Comparison of ENCODE assay signal across 13 mouse cellular contexts in genomic region chr8:103881146-103881486, GRCm38 (mm10).
DNase-seq lines count a peak whose midpoint lies in the region; ATAC-seq and TF ChIP-seq lines count a peak whose summit lies in the region.
"Had no signal": no experiment of that assay in that cellular context is flagged by ENCODE, and none has a peak within 500 bp of the region (broad histone marks: within the 10 kb centered on the region; RNA-seq: fewer than 3 reads in every experiment).

No protein-coding gene starts in this region.

- H3K27me3 ChIP-seq in forebrain, embryonic 14.5 days (replicated peaks; ENCODE audit: control insufficient read depth, insufficient read depth, low read length): no peaks in the 10 kb centered on the region
- no peaks in the 10 kb centered on the region for H3K27me3 ChIP-seq in forebrain, embryonic 11.5 days (ENCODE audit: control insufficient read depth, insufficient read depth, low read length)
- no peaks in the 10 kb centered on the region for H3K27me3 ChIP-seq in kidney, embryonic 16.5 days (ENCODE audit: insufficient read depth, low read length)
- no peaks in the 10 kb centered on the region for H3K27me3 ChIP-seq in lung, embryonic 14.5 days (ENCODE audit: insufficient read depth, low read length)
- H3K27me3 ChIP-seq: stomach, embryonic 15.5 days had no signal

- H3K9me3 ChIP-seq in forebrain, embryonic 14.5 days (replicated peaks; ENCODE audit: control insufficient read depth, low read length): no peaks in the 10 kb centered on the region
- no peaks in the 10 kb centered on the region for H3K9me3 ChIP-seq in forebrain, embryonic 11.5 days (ENCODE audit: control insufficient read depth, low read length)
- no peaks in the 10 kb centered on the region for H3K9me3 ChIP-seq in kidney, embryonic 16.5 days (ENCODE audit: low read length)
- H3K9me3 ChIP-seq in lung, embryonic 14.5 days (ENCODE audit: low read depth, low read length): no peaks in the 10 kb centered on the region
- H3K9me3 ChIP-seq: stomach, embryonic 15.5 days had no signal

- H3K9ac ChIP-seq in forebrain, embryonic 14.5 days (ENCODE audit: low read length): no peak overlapping the region
- H3K9ac ChIP-seq in forebrain, embryonic 11.5 days (ENCODE audit: low read length): no peak overlapping the region
- H3K9ac ChIP-seq in kidney, embryonic 16.5 days (replicated peaks; ENCODE audit: low read length): no peak overlapping the region
- no peak overlapping the region for H3K9ac ChIP-seq in lung, embryonic 14.5 days
- H3K9ac ChIP-seq: stomach, embryonic 15.5 days had no signal

- DNase-seq in forebrain, embryonic 14.5 days (ENCODE audit: low spot score): peak; percentile 45
- DNase-seq in forebrain, embryonic 11.5 days (ENCODE audit: low spot score): no peak
- DNase-seq in kidney, postnatal 14 days: peak; percentile 21
- DNase-seq in adipocyte (ENCODE audit: low spot score): peak; percentile 93
- peak; percentile 80 for DNase-seq in lung, embryonic 14.5 days
- no peak for DNase-seq in layer of hippocampus, adult 2 months (ENCODE audit: low spot score in 2 of 2)
- DNase-seq in MN1 (ENCODE audit: low spot score): no peak
- DNase-seq: retina, postnatal 1 day had no signal

- no peaks in the 10 kb centered on the region for H3K36me3 ChIP-seq in forebrain, embryonic 14.5 days (ENCODE audit: control insufficient read depth, insufficient read depth, low read length)
- H3K36me3 ChIP-seq in forebrain, embryonic 11.5 days (ENCODE audit: control insufficient read depth, insufficient read depth, low read length): no peaks in the 10 kb centered on the region
- H3K36me3 ChIP-seq in kidney, embryonic 16.5 days (ENCODE audit: insufficient read depth, low read length): no peaks in the 10 kb centered on the region
- H3K36me3 ChIP-seq in lung, embryonic 14.5 days (ENCODE audit: insufficient read depth): no peaks in the 10 kb centered on the region
- H3K36me3 ChIP-seq: stomach, embryonic 15.5 days had no signal

- 69% methylated on average over 3 of the region's 3 CpGs for WGBS in forebrain, embryonic 14.5 days
- WGBS in forebrain, embryonic 11.5 days: 74% methylated on average over 3 of the region's 3 CpGs
- 70% methylated on average over 3 of the region's 3 CpGs for WGBS in kidney, embryonic 16.5 days
- 42% methylated on average over 3 of the region's 3 CpGs for WGBS in lung, embryonic 14.5 days

- no peak for TF ChIP-seq CTCF in lung, embryonic 14.5 days (IDR thresholded peaks at IDR 0.05; ENCODE audit: low read depth)
- TF ChIP-seq CTCF in layer of hippocampus, adult 2 months (conservative IDR thresholded peaks at IDR 0.05): no peak

- ATAC-seq in forebrain, embryonic 14.5 days: no peak
- no peak for ATAC-seq in forebrain, embryonic 11.5 days (replicated peaks; ENCODE audit: low FRiP score)
- no peak for ATAC-seq in kidney, embryonic 16.5 days (ENCODE audit: low FRiP score, low TSS enrichment)
- ATAC-seq in lung, embryonic 14.5 days (ENCODE audit: insufficient read depth): peak; percentile 38
- ATAC-seq: forebrain, embryonic 16.5 days had no signal

- no peak overlapping the region for H3K4me3 ChIP-seq in forebrain, embryonic 14.5 days (ENCODE audit: low read depth, low read length)
- H3K4me3 ChIP-seq in forebrain, embryonic 11.5 days (ENCODE audit: low read depth, low read length): no peak overlapping the region
- no peak overlapping the region for H3K4me3 ChIP-seq in kidney, embryonic 16.5 days (ENCODE audit: low read length)
- no peak overlapping the region for H3K4me3 ChIP-seq in lung, embryonic 14.5 days (ENCODE audit: low read depth, low read length)
- H3K4me3 ChIP-seq in layer of hippocampus, adult 2 months: no peak overlapping the region
- H3K4me3 ChIP-seq: stomach, embryonic 15.5 days had no signal

- no peak overlapping the region for H3K4me2 ChIP-seq in forebrain, embryonic 14.5 days (ENCODE audit: low read length)
- H3K4me2 ChIP-seq in forebrain, embryonic 11.5 days (ENCODE audit: low read depth, low read length, severe bottlenecking): no peak overlapping the region
- no peak overlapping the region for H3K4me2 ChIP-seq in kidney, embryonic 16.5 days (replicated peaks; ENCODE audit: low read depth, low read length)
- no peak overlapping the region for H3K4me2 ChIP-seq in lung, embryonic 14.5 days
- H3K4me2 ChIP-seq: stomach, embryonic 15.5 days had no signal

- H3K27ac ChIP-seq in forebrain, embryonic 14.5 days (ENCODE audit: low read depth, low read length): no peak overlapping the region
- no peak overlapping the region for H3K27ac ChIP-seq in forebrain, embryonic 11.5 days (ENCODE audit: low read depth, low read length)
- no peak overlapping the region for H3K27ac ChIP-seq in kidney, embryonic 16.5 days (ENCODE audit: low read length)
- peak overlapping the region; percentile 48; the same call in 1 of the 2 replicates for H3K27ac ChIP-seq in lung, embryonic 14.5 days (ENCODE audit: low read depth)
- H3K27ac ChIP-seq in layer of hippocampus, adult 2 months: no peak overlapping the region
- H3K27ac ChIP-seq: kidney, postnatal 0 days; macrophage; stomach, embryonic 15.5 days had no signal

- H3K4me1 ChIP-seq in forebrain, embryonic 14.5 days (ENCODE audit: control insufficient read depth, insufficient read depth, low read length): no peaks in the 10 kb centered on the region
- no peaks in the 10 kb centered on the region for H3K4me1 ChIP-seq in forebrain, embryonic 11.5 days (replicated peaks; ENCODE audit: control insufficient read depth, insufficient read depth, low read length)
- H3K4me1 ChIP-seq in kidney, embryonic 16.5 days (ENCODE audit: insufficient read depth, low read length): no peaks in the 10 kb centered on the region
- no peaks in the 10 kb centered on the region for H3K4me1 ChIP-seq in lung, embryonic 14.5 days (ENCODE audit: insufficient read depth)

Comparison
In these comparisons a context has a peak if more than half of its experiments do, and no peak if none do; other contexts are left out.
1. DNase-seq: peak in forebrain, embryonic 14.5 days (single experiment), kidney, postnatal 14 days (single experiment), adipocyte (single experiment) and lung, embryonic 14.5 days (single experiment); none in forebrain, embryonic 11.5 days (single experiment), layer of hippocampus, adult 2 months (0 of 2) and MN1 (single experiment).